Mouse (Mus musculus) embryonic facial prominence, embryonic 11.5 days (tissue): Measurements from ENCODE around the gene A430005L14Rik. TPM values are rescaled to one million over a fixed set of nuclear protein-coding genes. Genes with fewer than 3 reads are reported as not detected.
A peak's percentile ranks its signal among the peaks of the same experiment; 100 is the strongest.
"Not testable (repeated sequence)": the region's sequence is repeated elsewhere in the genome, so short reads cannot be mapped to it uniquely, and the experiment has no call there.

ENCODE experiments used
- ATAC-seq: fragments of 200-750 bp; cut with Nextera tagmentation; replicated peaks from 2 replicates; pipeline ENCODE4 v1.8.0; 2017; ENCODE audit warnings: low read depth; ENCODE audit not compliant: insufficient number of reproducible peaks, low FRiP score, low TSS enrichment
- DNase-seq: peaks from one replicate; pipeline ENCODE4 v3.0.0-alpha.2; 2015; ENCODE audit warnings: low spot score
- H3K27ac ChIP-seq: fragments of 300-500 bp; sonication (generic); replicated peaks from 2 replicates; pipeline ENCODE4 v1.5.1; 2014; ENCODE audit warnings: mild to moderate bottlenecking, low read depth, low read length, control low read depth
- H3K27me3 ChIP-seq: fragments of 300-500 bp; sonication (generic); 2 replicates; pipeline ENCODE4 v1.6.1; 2014; ENCODE audit warnings: mild to moderate bottlenecking, low read length, moderate library complexity, mixed read lengths; ENCODE audit not compliant: control insufficient read depth, insufficient read depth
- H3K36me3 ChIP-seq: fragments of 300-500 bp; sonication (generic); replicated peaks from 2 replicates; pipeline ENCODE4 v1.6.1; 2014; ENCODE audit warnings: low read depth, mild to moderate bottlenecking, low read length, moderate library complexity, mixed read lengths; ENCODE audit not compliant: control insufficient read depth, insufficient read depth
- H3K4me1 ChIP-seq: fragments of 300-500 bp; sonication (generic); 2 replicates; pipeline ENCODE4 v1.6.1; 2014; ENCODE audit warnings: low read length, mixed read lengths; ENCODE audit not compliant: control insufficient read depth, insufficient read depth
- H3K4me2 ChIP-seq: fragments of 300-500 bp; sonication (generic); 2 replicates; pipeline ENCODE4 v1.6.1; 2014; ENCODE audit warnings: low read depth, mild to moderate bottlenecking, control low read depth, low read length, moderate library complexity
- H3K4me3 ChIP-seq: fragments of 300-500 bp; sonication (generic); 2 replicates; pipeline ENCODE4 v1.5.1; 2014; ENCODE audit warnings: low read depth, low read length, control low read depth
- H3K9ac ChIP-seq: fragments of 300-500 bp; sonication (generic); replicated peaks from 2 replicates; pipeline ENCODE4 v1.6.1; 2014; ENCODE audit warnings: mild to moderate bottlenecking, control low read depth, low read length
- H3K9me3 ChIP-seq: fragments of 300-500 bp; sonication (generic); replicated peaks from 2 replicates; pipeline ENCODE4 v1.6.1; 2016; ENCODE audit warnings: mild to moderate bottlenecking, low read length, inconsistent platforms, mixed read lengths; ENCODE audit not compliant: control insufficient read depth
- WGBS: fragments of 180-500 bp; shearing (Covaris S2); extraction: QIAGEN DNeasy Blood & Tissue Kit; methylation state at CpG from one replicate; pipeline ENCODE4 v1.1.7; 2014; 5-methylcytosine and 5-hydroxymethylcytosine counted together
- polyA plus RNA-seq: library from polyadenylated mRNA; unstranded; fragments of >200 nt; fragmentation: Nextera tagmentation; extraction: Ambion mirVana; gene quantifications from 2 replicates; pipeline ENCODE4 v1.2.1, GENCODE M21; 2014

The A430005L14Rik gene
- polyA plus RNA-seq: 107 TPM in 2 replicates

- H3K4me1 ChIP-seq: no peaks in the 10 kb centered on the region
- H3K27me3 ChIP-seq: no peaks in the 10 kb centered on the region
- peak; percentile 90 for ATAC-seq
- 2% methylated on average over 58 of the region's 67 CpGs for WGBS
- H3K4me3 ChIP-seq: peak within 1 kb of the TSS; percentile 76
- H3K36me3 ChIP-seq: peaks cover 5% of the 10 kb centered on the region
- no peaks in the 10 kb centered on the region for H3K9me3 ChIP-seq
- H3K9ac ChIP-seq: peak within 1 kb of the TSS; percentile 88
- H3K27ac ChIP-seq: peak within 1 kb of the TSS; percentile 81
- H3K4me2 ChIP-seq: peak within 1 kb of the TSS; percentile 73
- DNase-seq: peak; percentile 98
These were observed at the start of gene A430005L14Rik for GRCm38 (mm10) chr4:153956569-153957405. TSS of gene A430005L14Rik (plus strand) at chr4:153957237.

GRCm38 (mm10) chr4:153907573-153907972 is 49.5 kb upstream of the A430005L14Rik start:
- H3K27ac ChIP-seq: no peak overlapping the region
- DNase-seq (peak; percentile 89), ATAC-seq (0 out of 2 replicates have a peak, but pooled peaks have one; percentile 14)
- H3K36me3 ChIP-seq: no peaks in the 10 kb centered on the region
- no peak overlapping the region for H3K9ac ChIP-seq
- no peak overlapping the region for H3K4me3 ChIP-seq
- 18% methylated on average over 11 of the region's 11 CpGs for WGBS
- H3K4me2 ChIP-seq: no peak overlapping the region
- no peaks in the 10 kb centered on the region for H3K27me3 ChIP-seq
- H3K4me1 ChIP-seq: no peaks in the 10 kb centered on the region
- H3K9me3 ChIP-seq: no peaks in the 10 kb centered on the region

- Histone ChIP-seq H3K9me3 (no peaks in the 10 kb centered on the region), H3K4me1 (no peaks in the 10 kb centered on the region), H3K9ac (no peak overlapping the region), H3K4me2 (no peak overlapping the region), H3K4me3 (no peak overlapping the region), H3K36me3 (no peaks in the 10 kb centered on the region), H3K27ac (no peak overlapping the region), H3K27me3 (no peaks in the 10 kb centered on the region)
- DNase-seq (no peak), ATAC-seq (no peak)
- WGBS: 58% methylated on average over 3 of the region's 3 CpGs
These were observed 43.4 kb upstream of the A430005L14Rik start for GRCm38 (mm10) chr4:153913635-153914034.

GRCm38 (mm10) chr4:153917773-153918500 is 39.1 kb upstream of the A430005L14Rik start:
- H3K4me1 ChIP-seq: no peaks in the 10 kb centered on the region
- no peak for DNase-seq
- no peak overlapping the region for H3K27ac ChIP-seq
- no peak for ATAC-seq
- 54% methylated on average over 8 of the region's 8 CpGs for WGBS
- no peaks in the 10 kb centered on the region for H3K9me3 ChIP-seq
- no peak overlapping the region for H3K4me2 ChIP-seq
- H3K36me3 ChIP-seq: no peaks in the 10 kb centered on the region
- no peak overlapping the region for H3K9ac ChIP-seq
- no peaks in the 10 kb centered on the region for H3K27me3 ChIP-seq
- H3K4me3 ChIP-seq: no peak overlapping the region

GRCm38 (mm10) chr4:153920517-153921233 is 36.4 kb upstream of the A430005L14Rik start:
- no peak overlapping the region for H3K4me3 ChIP-seq
- no peak overlapping the region for H3K27ac ChIP-seq
- no peak overlapping the region for H3K9ac ChIP-seq
- 69% methylated on average over 9 of the region's 9 CpGs for WGBS
- H3K9me3 ChIP-seq: no peaks in the 10 kb centered on the region
- no peak for ATAC-seq
- H3K4me2 ChIP-seq: no peak overlapping the region
- H3K27me3 ChIP-seq: no peaks in the 10 kb centered on the region
- no peak for DNase-seq
- H3K36me3 ChIP-seq: no peaks in the 10 kb centered on the region
- H3K4me1 ChIP-seq: no peaks in the 10 kb centered on the region

- 56% methylated on average over 4 of the region's 4 CpGs for WGBS
- H3K4me1 ChIP-seq, H3K4me3 ChIP-seq, H3K9me3 ChIP-seq, H3K4me2 ChIP-seq, ATAC-seq, H3K36me3 ChIP-seq, H3K27ac ChIP-seq, H3K9ac ChIP-seq, H3K27me3 ChIP-seq: not testable (repeated sequence)
- DNase-seq: peak; percentile 12
These were observed 34.9 kb upstream of the A430005L14Rik start for GRCm38 (mm10) chr4:153922090-153922489.

GRCm38 (mm10) chr4:153928772-153929299 is 28.2 kb upstream of the A430005L14Rik start:
- H3K9me3 ChIP-seq: no peaks in the 10 kb centered on the region
- H3K4me2 ChIP-seq: no peak overlapping the region
- WGBS: 85% methylated on average over 11 of the region's 11 CpGs
- H3K27me3 ChIP-seq: no peaks in the 10 kb centered on the region
- ATAC-seq (no peak), DNase-seq (no peak)
- no peaks in the 10 kb centered on the region for H3K4me1 ChIP-seq
- no peak overlapping the region for H3K27ac ChIP-seq
- no peak overlapping the region for H3K4me3 ChIP-seq
- no peaks in the 10 kb centered on the region for H3K36me3 ChIP-seq
- no peak overlapping the region for H3K9ac ChIP-seq
